Mouse (Mus musculus): Measurements from ENCODE around the gene Ctnna3.

Ctnna3 gene

DNA sequence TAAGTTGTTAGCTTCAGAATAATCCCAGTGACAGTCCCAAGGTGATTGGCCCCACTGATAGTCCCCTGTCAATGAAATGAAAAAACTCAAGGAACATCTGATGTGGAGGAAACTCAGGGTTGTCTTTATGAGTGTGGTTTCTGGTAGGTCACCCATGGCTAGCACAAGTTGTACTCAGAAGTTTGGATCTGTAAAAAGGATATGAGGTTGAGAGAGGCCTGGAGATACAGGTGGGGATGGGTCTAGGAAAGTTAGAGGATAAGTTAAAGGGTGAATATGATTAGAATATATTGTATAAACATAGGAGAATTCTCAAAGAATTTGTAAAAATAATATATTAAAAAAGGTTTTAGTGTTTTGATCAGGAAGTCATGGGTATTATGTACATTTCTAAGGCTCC is 497.4 kb downstream of the Ctnna3 start, which contains the start of gene Gm10118:
Gm10118 (minus strand) TSS at position 101 of the 400 bp plus-strand sequence.
- no peak for DNase-seq (ENCODE audit: low read depth, low spot score)

DNA sequence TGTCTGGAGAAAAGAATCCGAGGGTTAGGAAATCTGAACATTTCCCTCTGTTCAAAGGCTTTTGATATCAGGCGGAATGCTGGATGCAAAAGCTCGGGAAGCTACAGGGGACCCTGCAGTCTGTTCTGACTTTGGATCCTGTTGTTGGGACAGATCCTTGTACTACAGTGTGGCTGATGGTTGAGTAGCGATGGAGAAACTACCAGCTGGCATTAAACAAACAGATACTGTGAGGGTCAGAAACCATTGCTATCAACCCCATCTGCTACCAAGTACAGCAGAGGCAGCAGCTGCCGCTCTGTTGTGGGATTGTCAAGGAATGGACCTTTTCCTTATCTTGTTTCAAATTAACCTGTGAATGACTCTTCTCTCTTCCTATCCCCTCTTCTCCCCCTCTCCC is 504.0 kb downstream of the Ctnna3 start:
- DNase-seq (ENCODE audit: low read depth, low spot score), result no peak

DNA sequence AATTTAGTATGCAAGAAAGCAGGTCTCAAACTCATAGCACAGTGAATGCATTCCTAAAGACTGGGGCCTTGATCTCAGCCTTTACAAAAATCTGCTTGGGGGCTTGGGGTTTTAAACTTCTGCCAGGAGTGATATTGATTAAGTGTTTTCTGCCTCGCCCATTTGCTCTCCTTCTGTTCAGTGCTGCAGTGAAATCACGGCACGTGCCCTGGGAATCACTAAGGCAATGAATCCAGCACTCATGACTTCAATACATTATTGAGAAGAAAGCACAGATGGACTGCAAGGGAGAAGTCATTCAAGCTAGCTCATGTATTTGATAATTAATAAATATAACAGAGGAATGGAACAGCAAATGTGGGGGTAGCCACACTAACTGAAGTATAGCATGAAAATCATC is 515.6 kb downstream of the Ctnna3 start:
- no peak for DNase-seq (ENCODE audit: low read depth, low spot score)

DNA sequence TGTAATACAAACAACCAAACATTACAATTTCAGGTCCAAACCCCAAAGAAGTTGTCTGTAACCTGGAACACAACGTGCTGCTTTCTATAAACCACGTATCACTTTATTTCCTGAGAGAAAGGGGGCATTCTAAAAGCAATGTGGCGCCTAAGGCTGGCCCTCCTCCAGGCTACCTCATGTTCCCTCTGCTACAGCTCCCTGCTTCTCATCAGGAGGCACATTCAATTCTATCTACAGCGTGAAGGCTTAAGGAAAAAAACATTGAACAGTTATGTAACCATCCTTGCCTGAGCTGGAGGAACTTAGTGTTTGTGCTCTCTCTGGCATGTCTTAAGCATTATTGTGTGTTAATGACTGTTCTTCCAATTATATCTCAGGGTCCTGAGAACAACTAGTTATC is 517.4 kb downstream of the Ctnna3 start:
- DNase-seq (ENCODE audit: low read depth, low spot score), result no peak

DNA sequence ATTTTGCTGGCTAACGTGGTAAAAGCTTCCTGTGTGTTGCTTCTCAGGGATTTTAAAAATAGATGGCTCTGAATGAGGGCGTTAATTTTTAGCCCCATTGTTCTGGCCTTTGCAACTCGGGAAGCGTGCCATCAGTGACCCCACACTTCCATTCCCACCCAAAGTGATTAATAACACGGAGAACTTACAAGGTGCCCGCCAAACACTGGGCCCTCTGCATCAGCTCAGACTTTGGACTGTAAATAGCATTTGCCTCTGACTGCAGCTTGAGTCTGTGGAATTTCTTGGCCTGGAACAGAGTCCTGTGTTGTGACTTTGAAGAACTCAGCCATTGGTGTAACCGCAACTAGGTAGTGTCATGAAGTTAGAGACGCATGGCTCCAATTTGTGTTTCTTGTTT is 521.0 kb downstream of the Ctnna3 start:
- no peak for DNase-seq (ENCODE audit: low read depth, low spot score)

DNA sequence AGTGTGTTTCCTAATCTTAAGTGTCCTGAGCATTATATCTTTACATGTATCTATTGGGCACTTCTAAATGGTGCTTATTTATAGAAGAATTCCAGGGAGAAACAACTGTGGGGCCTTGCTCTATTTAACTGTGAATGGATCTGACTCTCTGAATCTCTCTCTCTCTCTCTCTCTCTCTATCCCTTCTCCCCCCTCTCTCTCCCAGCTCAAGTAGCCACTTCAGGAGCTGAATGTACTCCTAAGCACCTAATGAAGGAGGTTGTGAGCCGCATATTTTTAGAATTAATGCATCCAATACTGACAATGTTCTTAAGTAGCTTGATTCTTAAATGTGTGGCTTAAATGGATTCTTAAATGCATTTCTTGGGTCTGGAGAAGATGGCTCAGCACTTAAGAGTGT is 521.6 kb downstream of the Ctnna3 start:
- no peak for DNase-seq (ENCODE audit: low read depth, low spot score)

DNA sequence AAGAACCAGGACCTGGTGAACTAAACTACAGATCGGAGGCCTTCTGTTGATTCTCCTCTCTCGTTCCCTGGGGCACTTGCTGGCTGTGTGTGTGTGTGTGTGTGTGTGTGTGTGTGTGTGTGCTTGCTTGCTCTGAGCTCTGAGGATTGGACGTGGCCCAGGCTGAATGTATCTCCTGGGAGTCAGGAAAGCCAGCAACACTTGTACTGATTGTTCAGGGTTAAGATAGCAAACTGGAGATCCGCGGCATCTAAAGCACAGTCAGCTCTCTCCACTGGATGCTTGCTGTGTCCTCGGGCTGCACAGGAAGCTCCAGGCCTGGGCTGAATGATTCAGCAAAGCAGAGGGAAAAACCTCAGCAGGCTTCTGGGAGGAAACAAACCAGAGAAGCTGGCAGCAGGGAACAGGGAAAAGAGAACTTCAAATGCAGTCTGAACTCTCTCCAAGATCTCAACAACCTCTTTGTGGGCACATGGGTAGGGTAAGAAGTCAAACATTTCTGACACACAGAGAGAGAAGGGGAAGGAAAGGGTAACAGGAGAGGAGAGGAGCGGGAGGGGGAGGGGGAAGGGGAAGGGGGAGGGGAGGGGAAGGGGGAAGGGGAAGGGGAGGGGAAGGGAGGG is 524.5 kb downstream of the Ctnna3 start:
- DNase-seq (ENCODE audit: low read depth, low spot score), result no peak

DNA sequence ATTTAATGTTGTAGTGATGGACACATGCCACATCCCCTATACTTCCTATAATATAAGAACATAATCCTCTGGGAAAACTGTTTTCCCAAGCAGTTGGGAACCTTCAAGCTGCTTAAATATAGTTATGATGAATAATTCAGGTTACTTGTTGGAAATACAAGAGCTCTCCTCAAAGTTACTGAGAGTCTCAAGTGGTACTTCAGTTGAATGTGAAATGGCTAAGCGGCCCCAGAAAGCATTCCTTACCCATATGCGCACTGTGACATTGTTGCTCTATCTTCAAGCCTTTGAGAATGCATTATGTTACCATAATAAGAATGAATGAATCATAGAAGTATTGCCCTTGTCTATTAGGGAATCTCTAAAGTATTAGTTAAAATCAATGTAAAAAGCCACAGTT is 542.4 kb downstream of the Ctnna3 start:
- no peak for DNase-seq (ENCODE audit: low read depth, low spot score)

DNA sequence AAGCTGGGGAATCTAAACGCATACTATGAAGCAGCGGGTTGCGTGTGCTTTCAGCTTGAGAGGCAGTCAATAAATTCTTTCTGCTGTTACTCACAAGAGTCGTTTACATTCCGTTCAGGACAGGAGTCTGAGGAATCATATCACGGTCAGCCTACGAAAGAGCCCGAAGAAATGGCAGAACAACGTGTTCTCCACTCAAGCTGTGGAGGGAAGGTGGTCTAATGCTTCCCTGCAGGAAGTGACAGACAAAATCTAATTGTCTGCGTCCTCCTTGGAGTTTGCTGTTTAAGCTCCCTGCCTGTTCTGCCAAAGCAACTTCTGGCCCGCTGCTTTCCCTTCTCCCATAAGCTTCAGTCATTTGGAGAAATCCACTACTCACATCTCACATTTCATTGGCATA is 548.2 kb downstream of the Ctnna3 start:
- no peak for DNase-seq (ENCODE audit: low read depth, low spot score)

DNA sequence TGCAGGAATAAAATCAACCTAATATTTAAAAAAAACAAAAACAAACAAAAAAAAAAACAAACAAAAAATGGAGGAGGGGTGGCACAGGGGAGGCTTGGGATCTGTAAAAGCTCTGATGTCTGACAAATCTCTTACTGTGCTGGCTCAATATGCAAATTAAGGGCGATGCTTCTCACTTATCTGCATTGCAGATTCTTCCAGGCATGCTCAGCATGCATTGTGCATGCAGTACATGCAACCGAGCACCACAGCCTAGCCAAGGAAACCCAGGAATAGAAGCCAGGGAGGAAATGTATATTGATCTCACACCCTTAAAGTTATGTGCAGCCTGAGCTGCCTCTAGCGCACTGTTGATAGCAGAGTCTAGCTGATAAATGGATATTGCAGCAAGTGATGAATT is 548.6 kb downstream of the Ctnna3 start:
- DNase-seq (ENCODE audit: low read depth, low spot score), result no peak

DNA sequence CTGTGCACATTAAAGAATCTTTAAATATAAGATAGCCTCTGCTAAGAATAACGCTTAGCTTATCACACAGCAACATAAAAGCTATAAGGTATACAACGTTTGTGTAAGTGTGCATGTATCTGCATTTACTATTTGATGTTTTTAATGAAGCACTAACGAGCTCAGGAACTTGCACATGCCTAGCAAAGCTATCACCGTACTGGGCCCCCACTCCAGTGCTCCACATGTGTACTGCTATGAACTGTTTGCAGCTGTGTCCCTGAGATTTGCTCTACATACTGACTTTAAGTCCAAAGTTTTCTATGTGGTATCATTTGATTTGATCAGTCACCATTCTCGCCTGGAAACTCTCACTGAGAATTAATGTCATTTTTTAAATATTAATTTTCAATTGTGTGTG is 549.1 kb downstream of the Ctnna3 start:
- no peak for DNase-seq (ENCODE audit: low read depth, low spot score)

DNA sequence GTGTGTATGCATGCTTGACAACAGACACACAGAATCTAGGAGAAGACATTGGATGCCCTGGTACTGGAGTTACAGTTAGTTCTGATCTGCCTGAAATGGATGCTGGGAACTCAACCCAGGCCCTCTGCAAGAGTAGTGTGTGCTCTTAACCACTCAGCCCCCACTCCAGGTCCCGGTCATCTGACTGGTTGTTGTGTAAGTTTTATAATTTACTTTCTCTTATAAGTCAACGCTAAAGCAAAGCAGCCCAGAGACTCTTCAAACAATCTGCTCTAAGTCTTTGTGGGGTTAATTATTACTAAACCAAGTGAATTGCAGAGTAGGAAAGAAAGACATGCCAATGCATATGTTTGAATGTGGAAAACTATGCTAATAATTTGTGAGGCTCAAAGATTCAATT is 549.5 kb downstream of the Ctnna3 start:
- no peak for DNase-seq (ENCODE audit: low read depth, low spot score)

DNA sequence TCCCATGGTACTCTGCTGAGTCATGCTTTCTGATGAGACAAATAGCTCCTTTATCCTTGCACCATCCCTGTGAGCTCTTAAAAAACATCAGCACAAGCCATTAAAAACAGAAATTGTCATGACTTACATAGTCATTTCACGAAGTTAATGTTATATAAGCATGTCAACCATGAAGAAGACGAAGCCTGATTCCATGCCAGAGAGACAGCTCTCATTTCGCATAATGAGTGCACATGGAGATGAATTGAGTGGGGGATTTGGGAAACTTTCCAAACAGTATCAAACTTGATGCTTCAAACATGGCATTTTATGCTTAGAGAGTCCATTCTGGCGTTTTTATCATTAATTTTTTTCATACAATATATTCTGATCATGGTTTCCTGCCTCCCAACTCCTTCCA is 555.7 kb downstream of the Ctnna3 start:
- no peak for DNase-seq (ENCODE audit: low read depth, low spot score)

DNA sequence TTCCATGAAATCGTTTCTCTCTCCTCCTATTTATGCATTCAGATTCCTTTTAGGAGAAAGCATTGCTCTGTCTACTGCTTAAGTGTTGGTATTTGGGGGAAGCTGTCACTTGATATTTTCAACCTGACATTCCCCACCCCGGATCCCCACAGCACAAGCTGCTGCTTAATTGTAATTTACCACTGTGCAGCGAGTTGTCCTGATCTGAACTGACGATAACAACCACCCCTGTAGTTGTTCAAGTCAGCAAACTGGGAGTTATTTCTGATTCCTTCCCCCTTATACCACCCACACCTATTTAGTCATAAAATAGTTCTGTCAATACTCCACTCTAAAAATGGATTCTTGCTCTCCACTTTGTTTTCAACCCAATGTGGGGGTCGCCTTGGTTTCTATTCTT is 564.4 kb downstream of the Ctnna3 start:
- DNase-seq (ENCODE audit: low read depth, low spot score), result no peak

DNA sequence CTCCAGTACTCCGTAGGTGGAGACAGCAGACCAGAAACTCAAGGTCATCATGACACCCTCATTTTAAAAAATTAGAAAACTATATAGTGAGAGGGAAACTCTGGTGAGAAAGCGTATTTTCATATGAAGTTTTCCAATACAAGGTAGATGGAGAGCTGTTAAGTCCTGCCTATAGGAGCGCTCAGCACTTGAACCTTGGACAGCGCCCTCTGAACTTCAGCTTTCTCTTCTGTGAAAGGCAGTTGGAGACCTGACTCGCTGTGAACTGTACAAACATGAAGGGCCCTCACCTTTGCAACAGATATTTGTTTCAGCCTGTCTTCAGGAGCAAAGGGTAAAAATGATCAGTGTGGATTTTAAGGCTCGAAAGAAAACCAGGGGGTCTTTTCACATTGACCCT is 571.6 kb downstream of the Ctnna3 start:
- no peak for DNase-seq (ENCODE audit: low read depth, low spot score)

DNA sequence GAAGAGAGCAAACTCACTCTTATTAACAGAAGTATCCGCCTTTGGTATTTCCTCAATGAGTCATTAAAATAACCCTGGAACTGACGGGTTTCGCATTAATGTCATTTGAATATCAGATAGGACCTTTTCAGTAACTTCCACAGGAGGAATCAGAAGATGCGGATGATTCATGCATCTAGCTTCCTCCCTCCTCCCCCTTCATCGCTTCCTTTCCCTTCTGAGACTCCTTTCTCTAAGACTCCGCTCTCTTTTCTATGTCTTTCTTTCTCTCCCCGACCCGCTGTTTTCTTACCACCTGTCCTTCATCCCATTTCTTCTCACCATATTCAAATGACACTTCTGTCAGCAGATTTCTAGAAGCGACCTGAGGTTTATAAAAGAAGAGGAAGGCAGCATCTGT is 572.1 kb downstream of the Ctnna3 start:
- no peak for DNase-seq (ENCODE audit: low read depth, low spot score)

DNA sequence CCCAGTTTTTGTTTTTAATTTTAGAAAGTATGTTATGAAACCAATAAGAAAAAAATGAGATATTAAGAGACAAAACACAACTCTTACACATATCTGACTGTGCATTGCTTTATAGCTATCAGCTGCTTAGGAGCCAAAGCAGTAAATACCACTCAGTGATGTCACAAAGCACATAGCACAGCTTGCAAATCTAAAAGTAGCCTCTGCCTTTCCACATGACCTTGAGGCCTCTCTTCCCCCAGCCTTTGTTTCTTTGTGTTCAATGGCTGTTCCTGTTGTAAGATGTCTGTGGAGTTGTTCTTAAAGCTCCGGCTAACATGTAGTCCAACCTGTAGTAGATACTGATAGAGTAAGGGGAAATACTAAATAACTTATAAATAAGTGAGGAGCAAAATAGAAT is 590.4 kb downstream of the Ctnna3 start:
- no peak for DNase-seq (ENCODE audit: low read depth, low spot score)

DNA sequence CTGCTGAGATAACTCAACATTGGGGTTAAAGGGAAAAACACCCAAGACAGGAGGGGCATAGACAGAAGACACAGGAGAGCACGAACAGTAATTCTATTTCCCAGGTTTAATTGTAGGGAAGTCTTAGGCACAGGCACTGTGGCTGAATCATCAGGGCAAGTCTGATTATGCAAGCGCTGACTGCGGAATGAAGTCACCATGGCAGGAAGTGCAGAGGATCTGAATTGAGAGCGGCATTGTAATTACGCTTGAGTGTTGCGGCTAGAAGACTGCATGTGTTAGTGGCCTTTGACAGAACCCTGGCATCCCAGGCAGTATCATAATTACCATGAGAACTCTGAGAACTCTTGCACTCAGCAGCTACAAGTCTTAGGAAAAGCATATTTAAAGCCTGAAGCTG is 593.4 kb downstream of the Ctnna3 start:
- no peak for DNase-seq (ENCODE audit: low read depth, low spot score)

DNA sequence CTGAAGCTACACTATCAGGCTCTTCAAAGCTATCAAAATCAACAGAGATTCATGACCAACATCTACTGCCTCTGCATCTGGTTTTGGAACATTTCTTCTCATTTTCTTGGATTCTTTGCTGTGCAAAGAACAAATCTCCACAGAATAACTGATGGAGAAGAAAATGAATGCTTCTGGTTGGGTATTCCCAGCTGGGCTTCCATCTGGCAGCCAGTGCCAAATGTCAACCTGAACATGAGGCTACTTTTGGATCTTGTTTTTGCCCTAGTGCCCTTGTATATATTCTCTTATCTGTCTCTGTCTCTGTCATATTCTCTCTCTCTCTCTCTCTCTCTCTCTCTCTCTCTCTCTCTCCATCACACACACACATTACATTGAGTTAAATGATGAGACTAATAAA is 601.0 kb downstream of the Ctnna3 start:
- DNase-seq (ENCODE audit: low read depth, low spot score), result no peak

DNA sequence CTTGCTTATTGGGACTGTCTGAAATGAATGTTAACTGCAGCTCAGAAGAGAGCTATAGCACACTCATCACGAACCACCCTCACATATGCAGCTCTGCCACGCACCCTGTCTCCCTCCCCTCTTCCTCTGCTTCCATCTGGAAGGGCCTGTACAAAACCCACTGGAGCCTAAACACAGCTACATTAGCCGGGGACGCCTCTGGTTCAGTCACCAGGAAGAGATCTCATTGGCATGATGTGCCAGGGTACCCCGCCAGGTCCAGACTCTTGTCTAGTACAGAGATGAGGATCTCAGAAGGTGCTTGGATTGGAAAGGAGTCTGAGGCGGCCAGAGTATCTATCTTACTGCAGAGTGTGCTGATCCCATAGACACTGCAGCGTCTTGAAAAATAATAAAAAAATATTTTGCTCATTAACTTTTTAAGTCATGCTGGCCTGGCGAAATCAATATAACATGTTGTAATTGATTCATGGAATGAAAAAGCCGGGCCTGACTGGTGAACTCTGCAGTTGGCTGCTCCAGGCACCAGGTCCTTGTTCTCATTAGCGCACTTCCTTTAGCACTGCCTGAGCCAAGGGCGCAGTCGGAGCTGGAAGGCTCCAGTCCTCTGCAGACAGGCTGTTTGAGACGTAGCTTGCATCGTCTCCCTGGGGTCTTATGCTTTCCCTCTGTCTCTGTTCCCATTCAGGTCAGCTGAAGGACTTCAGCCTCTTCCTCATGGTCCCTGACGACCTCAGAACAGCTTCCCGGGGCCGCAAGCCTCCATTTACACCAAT is 610.0 kb downstream of the Ctnna3 start:
- no peak for DNase-seq (ENCODE audit: low read depth, low spot score)

DNA sequence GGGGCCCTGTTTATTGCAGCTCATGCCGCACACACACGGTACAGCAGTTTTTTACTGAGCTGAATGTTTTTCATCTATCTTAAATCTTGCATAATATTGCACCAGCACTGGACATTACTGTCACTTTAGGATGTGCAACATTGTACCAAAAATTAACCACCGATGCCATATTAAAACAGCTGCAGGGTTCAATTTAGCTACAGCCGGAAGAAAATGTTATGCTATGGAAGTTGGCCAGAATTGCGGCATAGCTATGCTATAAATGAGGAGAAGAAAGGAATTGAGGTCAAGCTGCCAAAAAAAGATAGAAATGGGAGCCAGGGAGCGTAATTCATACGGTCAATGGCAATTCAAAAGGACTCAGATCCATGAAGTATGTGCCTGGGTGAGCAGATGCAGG is 611.3 kb downstream of the Ctnna3 start:
- DNase-seq (ENCODE audit: low read depth, low spot score), result no peak

DNA sequence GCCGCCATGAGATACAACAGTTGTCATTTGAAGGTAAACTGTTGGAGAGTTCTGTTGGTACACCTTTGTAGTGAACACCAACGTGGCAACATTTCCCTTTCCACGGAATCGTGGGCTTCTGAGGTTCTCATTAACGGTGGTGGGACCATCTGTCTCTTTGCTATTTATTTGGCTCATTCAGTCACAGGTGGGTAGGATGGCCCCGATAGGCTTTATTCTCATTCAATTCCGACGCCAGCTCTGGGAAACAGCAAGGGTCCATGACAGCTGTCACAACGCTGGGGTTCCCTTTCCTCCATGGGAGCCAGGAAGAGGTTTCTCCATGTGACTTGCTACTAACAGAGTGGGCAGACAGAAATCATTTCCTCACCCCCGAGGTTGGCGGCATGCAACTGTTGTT is 612.0 kb downstream of the Ctnna3 start:
- DNase-seq (ENCODE audit: low read depth, low spot score), result no peak

DNA sequence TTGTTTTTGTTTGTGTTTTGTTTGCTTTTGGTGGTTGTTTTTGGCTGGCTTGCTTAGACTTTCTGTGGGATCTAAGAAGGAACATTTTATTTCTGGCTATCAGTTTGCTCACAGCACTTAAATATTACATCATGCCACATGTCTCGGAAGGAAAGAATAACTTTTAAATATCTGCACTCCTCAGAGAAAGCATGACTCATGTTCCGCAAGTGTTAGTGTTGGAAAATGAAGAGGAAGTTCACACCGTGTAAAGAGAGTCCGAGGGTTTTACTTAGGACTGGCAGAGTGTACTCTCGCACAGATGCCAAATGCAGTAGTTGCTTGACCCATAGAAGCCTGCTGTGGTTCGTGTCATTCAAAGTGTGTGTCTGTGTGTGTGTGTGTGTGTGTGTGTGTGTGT is 619.3 kb downstream of the Ctnna3 start:
- no peak for DNase-seq (ENCODE audit: low read depth, low spot score)

DNA sequence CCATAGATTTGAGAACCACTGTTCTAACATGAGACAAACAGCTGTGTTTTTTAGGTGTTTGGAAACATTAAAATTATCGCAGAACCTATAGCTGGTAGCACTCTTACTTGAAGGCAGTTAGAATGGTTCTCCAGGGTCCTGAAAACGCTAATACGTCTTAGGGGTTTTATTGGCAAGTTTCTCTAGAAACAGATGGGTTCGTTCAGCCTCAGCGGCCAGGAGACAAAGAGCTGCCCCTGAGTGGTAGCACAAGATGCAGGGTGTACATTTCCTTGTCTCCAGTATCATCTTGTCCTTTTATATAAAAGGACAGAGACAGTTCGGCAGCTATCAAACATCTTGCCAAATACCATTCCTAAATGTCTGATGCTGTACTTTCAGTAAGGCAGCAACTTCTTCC is 620.0 kb downstream of the Ctnna3 start:
- DNase-seq (ENCODE audit: low read depth, low spot score), result no peak
